Mouse (Mus musculus) small intestine, adult 2 months (tissue): ENCODE results near the gene Gm49416.

Source experiments
- CTCF ChIP-seq: fragments of 200-500 bp; IDR thresholded peaks from 2 replicates; pipeline ENCODE4 v1.5.1; 2012; ENCODE audit warnings: low read depth, mild to moderate bottlenecking, control low read depth, inconsistent platforms, low read length, moderate library complexity, mixed read lengths; ENCODE audit not compliant: insufficient replicate concordance, insufficient read length; ENCODE audit errors: extremely low read depth
- POLR2A ChIP-seq: fragments of 200-500 bp; IDR thresholded peaks from 2 replicates; pipeline ENCODE4 v1.6.1; 2012; ENCODE audit warnings: low read depth, mild to moderate bottlenecking, control low read depth, inconsistent platforms, low read length, moderate library complexity

GRCm38 (mm10) chr19:8887585-8888463 is 902 bp upstream of the Gm49416 start:
- TF ChIP-seq CTCF (no peak), POLR2A (no peak)
